Mouse (Mus musculus): ENCODE data around the gene Gsta1. TPM values are rescaled to one million over a fixed set of nuclear protein-coding genes. Genes with fewer than 3 reads are reported as not detected.
"Not testable (repeated sequence)": the region's sequence is repeated elsewhere in the genome, so short reads cannot be mapped to it uniquely, and the experiment has no call there.

The Gsta1 gene
- polyA plus RNA-seq, 1 experiment from 2014 or later = 61.1 TPM

GRCm38 (mm10) chr9:78210821-78211220 is 19.6 kb upstream of the Gsta1 start:
- 94% methylated on average over 2 of the region's 2 CpGs for WGBS
- Histone ChIP-seq H3K4me2 (replicated peaks) (no peak overlapping the region), H3K27ac (no peak overlapping the region), H3K4me3 (replicated peaks) (no peak overlapping the region), H3K4me1 (replicated peaks) (no peaks in the 10 kb centered on the region; the same call in 1 of the 2 replicates), H3K9me3 (no peaks in the 10 kb centered on the region), H3K9ac (no peak overlapping the region), H3K27me3 (replicated peaks) (no peaks in the 10 kb centered on the region), H3K36me3 (no peaks in the 10 kb centered on the region)
- no peak for ATAC-seq

- Histone ChIP-seq H3K36me3 (no peaks in the 10 kb centered on the region), H3K27ac (no peak overlapping the region)
- ATAC-seq = no peak
Observed at GRCm38 (mm10) chr9:78211521-78211920, 18.9 kb upstream of the Gsta1 start.

GRCm38 (mm10) chr9:78212341-78213049 is 18.0 kb upstream of the Gsta1 start:
- Histone ChIP-seq H3K9me3 (no peaks in the 10 kb centered on the region), H3K27ac (no peak overlapping the region), H3K9ac (no peak overlapping the region), H3K4me3 (replicated peaks) (no peak overlapping the region), H3K4me1 (replicated peaks) (no peaks in the 10 kb centered on the region; the same call in 1 of the 2 replicates), H3K27me3 (replicated peaks) (no peaks in the 10 kb centered on the region), H3K4me2 (replicated peaks) (no peak overlapping the region), H3K36me3 (no peaks in the 10 kb centered on the region)
- peak; percentile 71 for ATAC-seq
- 46% methylated on average over 7 of the region's 7 CpGs for WGBS

More at GRCm38 (mm10) chr9:78211521-78211920, 18.9 kb upstream of the Gsta1 start:
- 95% methylated on average over 3 of the region's 3 CpGs for WGBS
- Histone ChIP-seq H3K9ac (no peak overlapping the region), H3K27me3 (replicated peaks) (no peaks in the 10 kb centered on the region), H3K4me3 (replicated peaks) (no peak overlapping the region), H3K9me3 (no peaks in the 10 kb centered on the region), H3K4me2 (replicated peaks) (no peak overlapping the region), H3K4me1 (replicated peaks) (no peaks in the 10 kb centered on the region; the same call in 1 of the 2 replicates)

- Histone ChIP-seq H3K36me3 (no peaks in the 10 kb centered on the region), H3K27me3 (replicated peaks) (no peaks in the 10 kb centered on the region), H3K4me2 (replicated peaks) (no peak overlapping the region), H3K9ac (no peak overlapping the region), H3K4me1 (replicated peaks) (no peaks in the 10 kb centered on the region; the same call in 1 of the 2 replicates), H3K4me3 (replicated peaks) (no peak overlapping the region), H3K27ac (no peak overlapping the region), H3K9me3 (no peaks in the 10 kb centered on the region)
- ATAC-seq = peak; percentile 86
- WGBS = 54% methylated on average over 4 of the region's 4 CpGs
Observed at GRCm38 (mm10) chr9:78217074-78217473, 13.4 kb upstream of the Gsta1 start.

- Histone ChIP-seq H3K36me3 (no peaks in the 10 kb centered on the region), H3K9ac (no peak overlapping the region), H3K27me3 (replicated peaks) (no peaks in the 10 kb centered on the region), H3K4me2 (replicated peaks) (no peak overlapping the region), H3K9me3 (no peaks in the 10 kb centered on the region), H3K4me1 (replicated peaks) (no peaks in the 10 kb centered on the region; the same call in 1 of the 2 replicates), H3K4me3 (replicated peaks) (no peak overlapping the region), H3K27ac (no peak overlapping the region)
- 65% methylated on average over 8 of the region's 8 CpGs for WGBS
- ATAC-seq = no peak
Observed at GRCm38 (mm10) chr9:78222616-78223015, 7.8 kb upstream of the Gsta1 start.

GRCm38 (mm10) chr9:78223221-78223902 is 7.1 kb upstream of the Gsta1 start:
- WGBS = 66% methylated on average over 10 of the region's 10 CpGs
- no peaks in the 10 kb centered on the region for H3K27me3 ChIP-seq (replicated peaks)
- no peaks in the 10 kb centered on the region for H3K9me3 ChIP-seq
- H3K27ac ChIP-seq = no peak overlapping the region
- H3K4me3 ChIP-seq (replicated peaks) = no peak overlapping the region
- no peaks in the 10 kb centered on the region for H3K36me3 ChIP-seq
- peak; percentile 55; the same call in 1 of the 2 replicates for ATAC-seq
- no peak overlapping the region for H3K4me2 ChIP-seq (replicated peaks)
- H3K4me1 ChIP-seq (replicated peaks) = no peaks in the 10 kb centered on the region; the same call in 1 of the 2 replicates
- no peak overlapping the region for H3K9ac ChIP-seq

- no peaks in the 10 kb centered on the region for H3K27me3 ChIP-seq (replicated peaks)
- peak; percentile 61 for ATAC-seq
- no peaks in the 10 kb centered on the region for H3K36me3 ChIP-seq
- H3K9me3 ChIP-seq = no peaks in the 10 kb centered on the region
- peaks cover 4% of the 10 kb centered on the region; the same call in 1 of the 2 replicates for H3K4me1 ChIP-seq (replicated peaks)
- H3K4me3 ChIP-seq (replicated peaks) = no peak overlapping the region
- no peak overlapping the region for H3K9ac ChIP-seq
- H3K27ac ChIP-seq = no peak overlapping the region
- no peak overlapping the region for H3K4me2 ChIP-seq (replicated peaks)
- 80% methylated on average over 2 of the region's 2 CpGs for WGBS
Observed at GRCm38 (mm10) chr9:78224418-78224817, 6.0 kb upstream of the Gsta1 start.

GRCm38 (mm10) chr9:78225304-78225703 is 5.2 kb upstream of the Gsta1 start:
- no peak for ATAC-seq
- peaks cover 5% of the 10 kb centered on the region; the same call in 1 of the 2 replicates for H3K4me1 ChIP-seq (replicated peaks)
- H3K36me3 ChIP-seq = no peaks in the 10 kb centered on the region
- H3K4me3 ChIP-seq (replicated peaks) = no peak overlapping the region
- H3K9me3 ChIP-seq = no peaks in the 10 kb centered on the region
- no peaks in the 10 kb centered on the region for H3K27me3 ChIP-seq (replicated peaks)
- H3K27ac ChIP-seq = no peak overlapping the region
- no peak overlapping the region for H3K9ac ChIP-seq
- H3K4me2 ChIP-seq (replicated peaks) = no peak overlapping the region
- WGBS = 75% methylated on average over 11 of the region's 11 CpGs

- Histone ChIP-seq H3K4me3 (replicated peaks) (no peak overlapping the region), H3K27me3 (replicated peaks) (no peaks in the 10 kb centered on the region), H3K4me1 (replicated peaks) (peaks cover 5% of the 10 kb centered on the region; the same call in 1 of the 2 replicates), H3K4me2 (replicated peaks) (no peak overlapping the region), H3K27ac (no peak overlapping the region), H3K9ac (no peak overlapping the region), H3K36me3 (no peaks in the 10 kb centered on the region), H3K9me3 (no peaks in the 10 kb centered on the region)
- WGBS = 89% methylated on average over 2 of the region's 2 CpGs
- no peak for ATAC-seq
Observed at GRCm38 (mm10) chr9:78228122-78228521, 2.3 kb upstream of the Gsta1 start.

- peak overlapping the region; percentile 64 for H3K27ac ChIP-seq
- not testable (repeated sequence) for H3K4me1 ChIP-seq (replicated peaks); H3K36me3 ChIP-seq; H3K9me3 ChIP-seq; H3K4me3 ChIP-seq (replicated peaks); H3K9ac ChIP-seq; H3K27me3 ChIP-seq (replicated peaks)
- peak; percentile 82 for ATAC-seq
- WGBS = 43% methylated on average over 3 of the region's 3 CpGs
- peak overlapping the region; percentile 11; the same call in 1 of the 2 replicates for H3K4me2 ChIP-seq (replicated peaks)
Observed at GRCm38 (mm10) chr9:78229658-78230057, 798 bp upstream of the Gsta1 start.

GRCm38 (mm10) chr9:78233121-78233695 is 2.8 kb downstream of the Gsta1 start:
- not testable (repeated sequence) for H3K27ac ChIP-seq; ATAC-seq; H3K4me3 ChIP-seq (replicated peaks); H3K27me3 ChIP-seq (replicated peaks); H3K9me3 ChIP-seq; H3K4me2 ChIP-seq (replicated peaks); H3K4me1 ChIP-seq (replicated peaks); H3K36me3 ChIP-seq; H3K9ac ChIP-seq
- WGBS = no CpG with 5 or more reads among the region's 10 CpGs

- H3K36me3 ChIP-seq; H3K4me1 ChIP-seq (replicated peaks); H3K4me3 ChIP-seq (replicated peaks); H3K9ac ChIP-seq; H3K27me3 ChIP-seq (replicated peaks); H3K4me2 ChIP-seq (replicated peaks); H3K9me3 ChIP-seq; H3K27ac ChIP-seq: not testable (repeated sequence)
- 68% methylated on average over 4 of the region's 4 CpGs for WGBS
- ATAC-seq = peak; percentile 87
Observed at GRCm38 (mm10) chr9:78255683-78256470, 25.4 kb downstream of the Gsta1 start.

Data from intestine, embryonic 15.5 days (tissue).